Mouse (Mus musculus) frontal cortex, adult (tissue): Measurements from ENCODE around the gene Speer4c.
A peak's percentile ranks its signal among the peaks of the same experiment; 100 is the strongest.
"Not testable (repeated sequence)": the region's sequence is repeated elsewhere in the genome, so short reads cannot be mapped to it uniquely, and the experiment has no call there.

Source experiments
- ATAC-seq: cut with Nextera tagmentation; 2 replicates; pipeline ENCODE4 v1.9.2; 2017; ENCODE audit warnings: mild to moderate bottlenecking, moderate library complexity, mixed read lengths; ENCODE audit not compliant: low TSS enrichment

The Speer4c gene

DNA sequence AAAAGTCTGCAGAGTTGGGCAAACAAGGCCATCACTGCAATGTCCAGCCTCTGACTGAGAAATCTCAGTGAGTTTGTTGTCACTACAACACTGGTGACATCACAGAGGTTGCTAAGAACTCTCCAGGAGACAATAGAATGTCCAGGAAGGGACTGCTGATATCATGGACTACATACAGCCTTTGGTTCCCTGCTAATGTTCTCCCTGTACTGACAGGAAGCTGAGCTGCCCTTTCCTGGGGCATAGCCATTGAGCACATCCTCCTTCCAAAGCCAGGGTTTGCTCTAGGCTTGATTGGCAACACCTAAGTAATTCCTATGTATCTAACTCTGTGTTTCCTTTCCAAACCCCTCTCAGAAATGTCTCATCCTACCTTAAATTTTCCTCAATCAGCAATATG lies at the start of gene Speer4c:
Speer4c (minus strand) TSS at position 101 of the 400 bp plus-strand sequence.
- ATAC-seq, result not testable (repeated sequence)

DNA sequence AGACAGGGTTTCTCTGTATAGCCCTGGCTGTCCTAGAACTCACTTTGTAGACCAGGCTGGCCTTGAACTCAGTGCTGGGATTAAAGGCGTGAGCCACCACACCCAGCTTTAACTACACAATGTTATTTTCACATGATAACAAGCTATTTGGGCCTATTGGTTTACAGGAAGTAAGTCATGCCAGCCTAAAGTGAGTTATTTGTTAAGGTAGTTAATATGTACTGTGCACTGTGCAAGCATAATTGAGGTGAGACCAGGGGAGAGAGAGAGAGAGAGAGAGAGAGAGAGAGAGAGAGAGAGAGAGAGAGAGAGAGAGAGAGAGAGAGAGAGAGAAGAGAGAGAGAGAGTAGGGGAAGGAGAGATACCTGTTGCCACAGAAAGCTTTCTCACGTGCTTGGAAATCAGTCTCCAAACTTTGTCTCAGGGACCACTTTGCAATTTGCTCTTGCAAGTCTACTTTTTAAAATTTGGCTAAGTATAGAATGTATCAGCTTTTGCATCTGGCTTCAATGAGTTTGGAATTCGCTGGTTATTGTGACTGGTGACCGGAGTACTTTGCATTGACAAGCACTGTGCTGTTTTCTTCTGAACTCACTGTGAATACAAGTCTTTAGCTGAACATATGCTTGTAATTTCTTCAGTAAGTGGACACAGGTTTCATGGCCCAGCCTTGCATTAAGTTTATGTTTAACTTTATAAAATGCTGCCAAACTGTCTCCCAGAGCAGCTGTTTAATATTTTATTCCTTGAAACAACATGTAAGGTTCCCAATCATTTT lies 33.6 kb upstream of the Speer4c start:
- no peak for ATAC-seq

DNA sequence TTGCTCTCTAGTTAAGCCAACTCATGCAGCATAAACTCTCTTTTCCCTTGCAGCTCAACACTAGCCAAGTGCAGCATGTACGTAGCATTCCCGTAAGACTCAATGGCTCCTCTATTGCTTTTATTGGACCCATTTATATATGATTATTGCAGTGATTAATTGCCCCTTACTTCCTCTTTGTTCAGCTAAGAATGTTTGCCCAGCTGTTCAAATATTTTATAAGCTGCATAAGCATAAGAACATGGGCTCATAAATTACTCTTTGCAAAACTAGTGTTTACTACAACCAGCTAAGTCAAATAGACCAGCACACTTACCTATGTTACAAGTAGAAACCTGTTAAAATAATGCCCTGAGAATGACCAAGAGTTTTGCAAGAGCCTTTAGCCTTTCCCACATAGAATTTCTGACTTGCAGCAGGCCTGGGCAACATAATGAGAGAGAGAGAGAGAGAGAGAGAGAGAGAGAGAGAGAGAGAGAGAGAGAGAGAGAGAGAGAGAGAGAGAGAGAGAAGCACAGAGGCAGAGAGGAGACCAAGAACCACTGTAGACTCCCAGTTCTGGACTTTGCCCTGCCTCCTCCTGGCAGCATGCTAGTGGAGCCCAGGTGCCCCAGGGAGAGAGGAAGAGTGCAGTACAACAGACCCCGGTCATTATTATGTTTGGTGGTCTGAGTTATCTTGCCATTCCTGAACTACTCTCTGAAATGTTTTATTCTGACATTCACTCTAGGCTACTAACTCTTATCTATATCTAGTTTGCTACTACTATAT lies 20.2 kb upstream of the Speer4c start:
- no peak for ATAC-seq

DNA sequence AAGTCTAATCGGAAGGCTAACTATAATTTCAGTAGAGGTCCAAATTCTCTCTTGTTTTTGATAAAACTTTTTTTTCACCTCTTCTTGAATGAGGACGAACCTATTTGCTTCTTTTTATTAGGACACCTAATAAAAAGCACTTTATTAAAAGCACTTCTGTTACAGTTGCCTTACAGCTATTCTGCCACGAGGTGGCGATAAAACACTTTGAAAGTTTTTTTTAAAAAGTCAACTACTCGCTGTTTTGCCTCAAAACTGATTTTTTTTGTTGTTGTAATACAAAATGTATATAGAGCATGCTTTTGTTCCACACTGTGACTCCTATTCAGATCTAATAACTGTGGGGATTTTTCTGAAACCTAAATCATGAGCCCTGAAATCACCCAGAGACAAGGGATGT lies 11.2 kb downstream of the Speer4c start:
- not testable (repeated sequence) for ATAC-seq

DNA sequence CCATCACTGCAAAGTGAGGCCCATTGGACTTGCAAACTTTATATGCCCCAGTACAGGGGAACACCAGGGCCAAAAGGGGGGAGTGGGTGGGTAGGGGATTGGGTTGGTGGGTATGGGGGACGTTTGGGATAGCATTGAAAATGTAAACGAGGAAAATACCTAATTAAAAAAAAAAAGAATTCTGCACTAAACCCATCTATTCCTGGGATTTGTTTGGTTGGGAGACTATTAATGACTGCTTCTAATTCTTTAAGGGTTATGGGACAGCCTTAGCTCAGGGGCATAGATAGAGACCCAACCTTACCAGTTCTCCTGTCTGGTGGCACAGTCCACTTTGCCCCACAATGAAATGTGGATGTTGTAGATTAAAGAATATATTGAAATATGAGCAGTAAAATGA lies 16.4 kb downstream of the Speer4c start:
- not testable (repeated sequence) for ATAC-seq

DNA sequence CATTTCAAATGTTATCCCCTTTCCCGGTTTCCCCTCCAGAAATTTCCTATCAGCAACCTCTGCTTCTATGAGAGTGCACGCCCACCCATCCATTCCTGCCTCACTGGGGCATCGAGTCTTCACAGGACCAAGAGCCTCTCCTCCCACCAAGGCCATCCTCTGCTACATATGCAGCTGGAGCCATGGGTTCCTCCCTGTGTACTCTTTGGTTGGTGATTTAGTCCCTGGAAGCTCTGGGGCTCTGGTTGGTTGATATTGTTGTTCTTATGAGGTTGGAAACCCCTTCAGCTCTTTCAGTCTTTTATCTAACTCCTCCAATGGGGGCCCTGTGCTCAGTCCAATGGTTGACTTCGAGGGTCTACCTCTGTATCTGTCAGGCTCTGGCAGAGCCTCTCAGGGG lies 22.2 kb downstream of the Speer4c start:
- not testable (repeated sequence) for ATAC-seq

DNA sequence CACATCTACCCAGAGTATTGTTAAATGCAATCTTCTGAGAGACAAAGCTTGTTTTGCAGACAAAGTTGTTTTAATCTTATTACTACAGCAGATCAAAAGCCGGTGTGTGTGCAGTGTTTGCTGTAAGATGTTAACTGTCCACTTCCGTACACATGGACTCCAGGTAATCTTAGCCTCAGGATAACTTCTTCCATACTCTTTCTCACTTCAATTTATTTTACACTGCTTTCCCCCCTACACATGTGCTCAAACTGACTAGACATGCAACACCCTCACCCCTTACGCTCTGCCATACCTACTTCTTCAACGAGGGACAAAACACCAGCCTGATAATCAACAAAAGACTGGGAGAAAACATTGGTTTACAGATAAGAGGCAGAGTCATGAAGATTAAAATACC lies 23.2 kb downstream of the Speer4c start:
- not testable (repeated sequence) for ATAC-seq

DNA sequence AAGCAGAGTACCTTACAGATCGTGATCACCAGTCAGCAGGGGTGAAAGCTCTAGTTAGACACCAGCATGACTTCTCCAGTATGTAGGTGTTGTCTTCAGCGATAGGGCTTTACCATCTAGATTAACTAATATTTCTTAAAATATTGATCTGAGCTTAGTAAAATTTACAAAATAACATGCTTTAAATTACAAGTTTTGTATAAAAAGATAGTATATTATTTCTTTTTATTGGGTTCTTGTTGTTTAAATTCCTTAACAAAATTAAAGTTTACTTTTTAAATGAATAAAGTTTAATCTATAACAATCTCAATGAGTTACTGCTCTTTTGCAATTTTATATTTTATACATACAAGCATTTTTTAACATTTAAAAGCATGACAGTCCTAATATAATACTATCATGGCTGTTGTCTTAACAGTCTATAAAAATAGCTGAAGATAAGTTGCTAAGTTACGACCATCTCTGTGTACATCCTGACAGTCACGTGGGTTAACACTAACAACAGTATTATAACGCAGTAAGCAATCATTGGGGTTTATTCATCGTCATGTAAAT lies 24.3 kb downstream of the Speer4c start:
- ATAC-seq, result not testable (repeated sequence)

DNA sequence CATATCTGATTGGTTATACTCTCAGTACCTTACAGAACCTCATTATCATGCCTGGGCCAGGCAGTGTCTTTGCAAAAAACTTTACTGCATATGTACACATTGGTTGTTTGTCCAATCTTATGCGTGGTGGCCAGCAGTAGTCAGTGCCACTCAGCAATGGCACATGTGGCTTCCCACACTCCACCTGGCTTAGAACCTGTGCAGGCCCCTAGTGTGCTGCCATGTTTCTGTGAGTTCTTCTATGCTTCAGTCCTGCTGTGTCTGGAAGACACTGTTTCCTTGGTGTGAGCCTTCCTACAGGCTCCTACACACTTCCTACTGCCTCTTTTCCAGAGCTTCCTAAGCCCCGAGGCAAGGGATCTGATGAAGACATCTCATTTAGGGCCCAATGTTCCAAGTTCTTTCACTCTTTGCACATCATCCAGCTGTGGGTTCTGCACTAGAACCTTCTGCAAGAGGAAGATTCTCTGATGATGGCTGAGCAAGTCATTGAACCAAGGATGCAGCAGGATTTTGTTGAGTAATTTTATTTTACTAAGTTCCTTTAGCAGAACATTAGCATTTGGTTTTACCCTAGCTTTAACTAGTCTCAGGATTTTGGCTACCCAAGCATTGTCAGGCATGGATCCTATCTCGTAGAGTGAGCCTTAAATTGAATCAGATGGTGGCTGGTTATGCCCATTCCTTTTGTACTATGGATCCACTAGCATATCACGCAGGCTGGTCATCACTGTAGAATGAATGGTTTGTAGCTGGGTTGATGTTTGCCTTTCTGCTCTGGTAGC lies 25.0 kb downstream of the Speer4c start:
- ATAC-seq, result not testable (repeated sequence)

DNA sequence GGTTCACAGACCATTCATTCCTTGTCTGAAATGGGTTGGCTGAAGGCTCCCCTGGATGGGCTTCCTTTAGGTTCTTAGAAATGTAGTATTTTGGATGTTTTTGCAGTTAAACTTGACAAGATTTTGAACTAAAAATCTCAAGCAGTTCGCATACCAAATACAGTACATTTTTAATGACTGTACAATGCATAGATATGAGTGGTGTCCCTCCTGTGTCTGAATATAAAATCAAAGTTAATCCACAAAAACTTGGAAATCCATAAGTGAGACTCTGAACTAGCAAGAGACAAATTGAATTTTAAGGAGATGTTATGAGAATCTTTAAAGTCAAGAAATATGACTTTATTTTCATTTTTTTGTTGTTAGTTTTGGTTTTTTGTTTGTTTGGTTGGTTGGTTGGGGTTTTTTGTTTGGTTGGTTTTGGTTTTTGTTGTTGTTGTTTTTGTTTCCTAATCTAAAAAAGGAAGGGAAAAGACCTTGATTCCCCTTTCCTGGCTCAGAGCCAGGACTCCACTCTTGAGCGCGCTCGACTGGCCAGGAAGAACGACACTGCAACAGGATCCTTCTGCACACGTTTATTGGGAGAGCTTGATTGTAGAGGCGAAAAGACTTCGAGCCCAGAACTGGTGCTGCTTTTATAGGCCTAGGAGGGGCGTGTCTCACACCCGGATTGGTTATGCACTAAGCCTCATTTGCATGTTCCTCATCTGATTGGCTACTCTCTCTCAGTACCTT lies 32.6 kb downstream of the Speer4c start:
- not testable (repeated sequence) for ATAC-seq

DNA sequence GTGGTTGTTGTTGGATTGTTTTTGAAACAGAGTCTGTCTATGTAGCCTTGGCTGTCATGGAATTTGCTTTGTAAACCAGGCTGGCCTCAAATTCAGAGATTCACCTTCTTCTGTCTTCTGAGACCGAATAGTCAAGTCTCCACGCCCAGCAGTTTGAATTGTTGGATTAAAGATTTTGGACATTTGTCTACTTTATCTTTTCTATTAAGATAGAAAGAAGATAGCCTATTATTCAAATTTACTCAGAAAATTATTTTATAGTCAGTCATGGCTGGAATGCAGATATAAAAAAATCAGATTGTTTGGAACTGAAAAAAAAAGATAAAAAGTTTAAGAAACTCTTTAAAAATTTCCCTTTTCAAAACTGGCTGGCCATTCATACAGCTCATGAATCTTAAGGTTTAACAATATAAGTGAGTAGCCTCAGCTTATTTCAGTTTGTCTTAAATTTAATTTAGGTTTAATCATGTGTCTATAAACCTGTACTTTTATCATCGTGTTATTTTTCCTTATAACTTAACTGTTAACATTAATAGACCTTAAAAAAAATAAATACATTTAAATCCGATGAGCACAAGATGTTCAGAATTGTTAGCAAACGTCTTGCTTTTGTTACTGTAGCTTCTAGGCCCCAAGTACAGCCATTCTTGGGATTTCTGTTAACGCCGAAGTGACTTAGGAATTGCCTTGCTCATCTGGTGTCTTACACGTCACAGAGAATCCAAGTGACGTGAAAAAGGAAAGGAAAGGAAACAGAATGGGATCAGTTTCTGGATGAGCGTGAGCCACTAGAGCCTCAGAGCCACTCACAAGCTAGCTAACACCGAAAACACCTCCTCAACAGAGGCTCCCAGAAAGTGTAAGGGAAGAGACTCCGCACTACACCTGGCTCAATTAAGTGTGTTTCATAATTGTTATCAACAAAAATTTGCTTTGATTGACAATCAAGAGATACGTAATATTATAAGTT lies 33.8 kb downstream of the Speer4c start:
- ATAC-seq, result peak; percentile 65

DNA sequence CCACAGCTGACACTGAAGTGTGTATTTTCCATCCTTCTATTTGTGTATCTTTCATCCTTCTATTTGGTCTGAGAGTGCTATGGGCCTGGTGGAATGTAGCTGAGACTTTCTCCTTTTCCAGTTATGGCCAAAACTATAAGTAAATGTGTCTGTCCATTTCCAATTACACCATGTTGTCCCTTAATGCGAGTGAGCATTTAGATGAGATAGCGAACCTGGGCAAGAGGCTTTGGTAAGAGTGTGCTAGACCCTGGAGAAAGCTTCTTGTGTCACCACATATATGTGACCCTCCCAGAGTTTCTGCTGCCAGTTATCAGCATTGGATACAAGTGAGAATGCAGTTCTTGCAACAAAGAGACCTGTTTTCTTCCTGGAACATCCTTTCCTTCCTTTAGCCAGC lies 35.2 kb downstream of the Speer4c start:
- ATAC-seq, result not testable (repeated sequence)

DNA sequence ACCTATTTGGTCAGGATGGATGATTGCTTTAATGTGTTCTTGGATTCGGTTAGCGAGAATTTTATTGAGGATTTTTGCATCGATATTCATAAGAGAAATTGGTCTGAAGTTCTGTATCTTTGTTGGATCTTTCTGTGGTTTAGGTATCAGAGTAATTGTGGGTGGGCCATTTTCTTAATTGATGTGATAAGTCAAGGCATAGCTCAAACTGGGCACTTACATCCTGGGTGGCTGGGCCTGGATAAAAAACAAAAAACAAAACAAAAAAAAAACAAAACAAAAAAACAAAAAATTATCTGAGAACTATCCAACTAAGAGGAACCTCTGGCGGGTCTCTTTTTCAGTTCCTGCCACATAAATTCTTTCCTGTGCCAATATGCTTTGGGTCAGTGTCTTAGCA lies 36.3 kb downstream of the Speer4c start:
- not testable (repeated sequence) for ATAC-seq

DNA sequence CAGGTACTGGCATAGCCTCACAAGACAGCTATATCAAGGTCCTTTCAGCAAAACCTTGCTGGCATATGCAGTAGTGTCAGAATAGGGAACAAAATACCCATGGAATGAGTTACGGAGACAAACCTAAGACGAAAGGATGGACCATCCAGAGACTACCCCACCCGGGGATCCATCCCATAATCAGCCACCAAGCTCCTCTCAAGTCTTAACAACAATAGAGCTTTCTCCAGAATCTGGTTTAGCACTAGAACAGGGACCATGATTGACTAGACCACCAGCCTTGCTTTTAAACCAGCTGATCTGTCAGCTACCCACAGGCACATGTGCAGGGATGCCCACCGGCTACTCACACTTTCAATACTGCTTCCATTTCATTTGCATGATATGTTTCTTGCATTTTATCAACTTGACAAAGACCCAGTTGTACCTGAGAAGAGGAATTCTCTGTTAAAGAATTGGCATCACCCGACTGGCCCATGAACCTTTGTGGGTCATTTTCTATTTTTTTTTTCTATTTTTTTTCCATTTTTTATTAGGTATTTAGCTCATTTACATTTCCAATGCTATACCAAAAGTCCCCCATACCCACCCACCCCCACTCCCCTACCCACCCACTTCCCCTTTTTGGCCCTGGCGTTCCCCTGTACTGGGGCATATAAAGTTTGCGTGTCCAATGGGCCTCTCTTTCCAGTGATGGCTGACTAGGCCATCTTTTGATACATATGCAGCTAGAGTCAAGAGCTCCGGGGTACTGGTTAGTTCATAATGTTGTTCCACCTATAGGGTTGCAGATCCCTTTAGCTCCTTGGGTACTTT lies 39.4 kb downstream of the Speer4c start:
- ATAC-seq, result not testable (repeated sequence)

DNA sequence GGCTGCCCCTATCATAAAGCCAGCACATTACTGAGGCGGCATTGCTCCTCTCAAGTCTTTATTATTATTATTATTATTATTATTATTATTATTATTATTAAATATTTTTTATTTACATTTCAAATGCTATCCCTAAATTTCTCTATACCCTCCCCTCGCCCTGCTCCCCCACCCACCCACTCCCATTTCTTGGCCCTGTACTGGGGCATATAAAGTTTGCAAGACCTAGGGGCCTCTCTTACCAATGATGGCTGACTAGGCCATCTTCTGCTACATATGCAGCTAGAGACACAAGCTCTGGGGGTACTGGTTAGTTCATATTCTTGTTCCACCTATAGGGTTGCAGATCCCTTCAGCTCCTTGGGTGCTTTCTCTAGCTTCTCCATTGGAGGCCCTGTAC lies 40.1 kb downstream of the Speer4c start:
- not testable (repeated sequence) for ATAC-seq

DNA sequence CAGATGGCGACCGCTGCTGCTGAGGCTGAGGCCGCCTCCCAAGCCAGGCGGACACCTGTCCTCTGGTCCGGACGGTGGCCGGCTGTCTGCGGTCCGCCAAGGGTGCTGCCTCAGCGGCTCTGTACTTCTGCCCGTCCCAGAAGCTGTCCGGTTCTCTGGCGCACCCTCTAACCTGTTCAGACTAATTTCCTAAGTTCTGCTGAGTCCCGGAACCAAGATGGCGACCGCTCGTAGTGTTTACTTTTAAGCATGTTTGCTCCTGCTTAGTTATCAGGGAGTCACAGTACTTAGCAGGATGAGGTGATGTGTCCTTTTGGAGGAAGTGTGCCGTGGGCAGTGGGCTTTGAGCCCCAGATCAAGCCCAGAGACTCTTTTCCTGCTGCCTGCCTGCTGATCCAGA lies 43.3 kb downstream of the Speer4c start:
- not testable (repeated sequence) for ATAC-seq

DNA sequence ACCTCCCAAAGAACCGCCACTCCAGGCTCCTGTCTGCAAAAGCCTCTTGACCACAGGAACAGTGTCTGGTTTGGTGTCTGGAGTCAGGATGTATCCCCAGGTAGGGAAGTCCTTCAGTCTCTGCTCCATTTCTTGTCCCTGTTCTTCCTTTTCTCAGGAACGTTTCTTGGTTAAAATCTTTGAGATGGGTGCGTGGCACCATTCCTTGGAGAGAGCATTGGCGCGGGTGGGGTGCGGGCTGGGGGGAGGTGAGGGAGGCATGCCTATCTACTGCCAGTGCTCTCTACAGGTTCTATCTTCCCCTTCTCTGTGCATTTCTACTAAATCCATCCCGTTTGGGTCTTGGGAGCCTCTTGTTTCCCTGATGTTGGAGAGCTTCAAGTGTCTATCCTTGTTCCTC lies 50.2 kb downstream of the Speer4c start:
- ATAC-seq, result not testable (repeated sequence)
